Mouse (Mus musculus) liver, embryonic 14.5 days (tissue): ENCODE data around the gene Rabep2. TPM values are rescaled to one million over a fixed set of nuclear protein-coding genes. Genes with fewer than 3 reads are reported as not detected.
A peak's percentile ranks its signal among the peaks of the same experiment; 100 is the strongest.

Experiments used
- ATAC-seq: fragments of 200-750 bp; cut with Nextera tagmentation; 2 replicates; pipeline ENCODE4 v1.8.0; 2017; ENCODE audit warnings: moderate number of reproducible peaks, mild to moderate bottlenecking, moderate library complexity; ENCODE audit not compliant: insufficient read depth
- DNase-seq, 3 experiments: peaks; one replicate each; pipeline ENCODE4 v3.0.0-alpha.2; 2012 to 2013; ENCODE audit warnings: low read depth in 3 of 3, low spot score in 3 of 3
- H3K27ac ChIP-seq: fragments of 300-500 bp; sonication (generic); 2 replicates; pipeline ENCODE4 v1.5.1; 2014; ENCODE audit warnings: moderate library complexity, mild to moderate bottlenecking, control low read depth, inconsistent platforms
- H3K27me3 ChIP-seq: fragments of 300-500 bp; sonication (generic); 2 replicates; pipeline ENCODE4 v1.6.1; 2014; ENCODE audit warnings: mild to moderate bottlenecking, low read length, moderate library complexity; ENCODE audit not compliant: control insufficient read depth, insufficient read depth
- H3K36me3 ChIP-seq: fragments of 300-500 bp; sonication (generic); replicated peaks from 2 replicates; pipeline ENCODE4 v1.6.1; 2014; ENCODE audit warnings: low read depth; ENCODE audit not compliant: control insufficient read depth, insufficient read depth
- H3K4me1 ChIP-seq, 2 experiments: fragments of 200-500 bp in 1 of 2; fragments of 300-500 bp in 1 of 2; sonication (generic) in 1 of 2; replicated peaks; 2 replicates each; pipeline ENCODE4 v1.6.1; 2012 to 2014; ENCODE audit warnings: antibody characterized with exemption in 1 of 2, inconsistent platforms in 1 of 2, low read length in 1 of 2; ENCODE audit not compliant: control insufficient read depth in 2 of 2, insufficient read depth in 2 of 2
- H3K4me2 ChIP-seq: fragments of 300-500 bp; sonication (generic); 2 replicates; pipeline ENCODE4 v1.6.1; 2014; ENCODE audit warnings: low read depth, mild to moderate bottlenecking, control low read depth, moderate library complexity
- H3K4me3 ChIP-seq, 2 experiments: fragments of 200-500 bp in 1 of 2; fragments of 300-500 bp in 1 of 2; sonication (generic) in 1 of 2; 2 replicates each; pipeline ENCODE4 v1.5.1; 2012 to 2014; ENCODE audit warnings: low read depth in 2 of 2, low read length in 2 of 2, mild to moderate bottlenecking in 2 of 2, control low read depth in 1 of 2, inconsistent platforms in 1 of 2, moderate library complexity in 1 of 2; ENCODE audit not compliant: insufficient read depth in 1 of 2
- H3K9ac ChIP-seq: fragments of 300-500 bp; sonication (generic); replicated peaks from 2 replicates; pipeline ENCODE4 v1.6.1; 2014; ENCODE audit warnings: mild to moderate bottlenecking, control low read depth, moderate library complexity
- H3K9me3 ChIP-seq: fragments of 300-500 bp; sonication (generic); 2 replicates; pipeline ENCODE4 v1.6.1; 2016; ENCODE audit warnings: low read length, mixed read lengths; ENCODE audit not compliant: control insufficient read depth
- CTCF ChIP-seq: IDR thresholded peaks from 2 replicates; pipeline ENCODE4 v1.5.1; 2016; ENCODE audit warnings: antibody characterized with exemption, low read depth, control low read depth
- EP300 ChIP-seq: IDR thresholded peaks from 2 replicates; pipeline ENCODE4 v1.6.1; 2016; ENCODE audit warnings: antibody characterized with exemption, low read depth
- WGBS: fragments of 180-500 bp; shearing (Covaris S2); extraction: QIAGEN DNeasy Blood & Tissue Kit; methylation state at CpG from one replicate; pipeline ENCODE4 v1.1.7; 2014; ENCODE audit not compliant: insufficient replicate concordance; 5-methylcytosine and 5-hydroxymethylcytosine counted together
- polyA plus RNA-seq, 2 experiments: library from polyadenylated mRNA; depleted of rRNA in 1 of 2; stranded (reverse) in 1 of 2; unstranded in 1 of 2; fragments of >200 nt; fragmentation: Nextera tagmentation in 1 of 2; extraction: Ambion mirVana in 1 of 2; gene quantifications; 2 replicates each; pipeline versions ENCODE4 v1.2.1 to v1.2.3; 2012 to 2014

The Rabep2 gene
- polyA plus RNA-seq, 2 experiments = 4.4 to 4.6 TPM

DNA sequence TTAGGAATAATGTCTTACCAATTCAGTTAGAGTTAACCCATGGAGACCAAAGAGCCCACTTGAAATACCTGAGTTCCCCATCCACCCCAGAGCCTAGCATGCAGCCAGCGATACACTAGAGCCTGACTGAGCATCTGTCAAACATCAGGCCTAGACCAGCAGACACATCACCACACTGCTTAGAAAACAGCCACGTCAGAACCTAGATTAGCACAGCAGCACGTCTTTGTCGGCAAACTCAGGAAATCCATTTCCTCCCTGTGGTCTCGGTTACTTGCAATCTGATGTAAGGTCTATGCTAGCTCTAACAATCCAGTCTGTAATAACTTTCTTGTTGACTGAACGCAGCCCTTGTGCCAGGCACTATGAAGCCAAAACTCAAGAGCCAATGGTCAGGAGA, 41.5 kb downstream of the Rabep2 start:
- no peak for TF ChIP-seq CTCF
- TF ChIP-seq EP300 = no peak
- Histone ChIP-seq H3K9ac (no peak overlapping the region), H3K4me1 (peaks cover 0 to 14% of the 10 kb centered on the region in 2 experiments; a peak in 2 of 4 replicates), H3K36me3 (no peaks in the 10 kb centered on the region; the same call in 1 of the 2 replicates), H3K27me3 (no peaks in the 10 kb centered on the region), H3K9me3 (no peaks in the 10 kb centered on the region), H3K27ac (no peak overlapping the region), H3K4me3 (no peak overlapping the region), H3K4me2 (no peak overlapping the region)
- ATAC-seq = no peak
- no peak for DNase-seq
- WGBS = 20% methylated on average over 6 of the region's 6 CpGs

DNA sequence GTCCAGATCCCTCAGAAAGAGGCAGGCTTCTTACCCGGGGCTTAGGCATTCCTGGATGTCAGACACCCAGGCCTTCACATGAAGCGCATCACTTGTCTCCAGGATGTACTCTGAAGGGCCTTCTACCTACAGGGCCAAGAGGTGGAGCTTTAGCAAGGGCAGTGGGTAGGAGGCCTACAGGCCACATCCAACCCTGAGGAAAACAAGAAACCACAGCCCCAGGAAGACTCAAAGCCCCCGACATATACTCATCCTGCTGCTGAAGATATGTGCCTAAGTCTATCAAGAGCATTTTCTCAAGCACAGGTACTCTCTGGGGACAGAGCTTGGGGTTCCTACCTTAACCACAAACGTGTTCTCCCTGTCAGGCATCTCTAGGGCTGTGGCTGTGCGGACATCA, 42.8 kb downstream of the Rabep2 start:
- Histone ChIP-seq H3K4me3 (no peak overlapping the region), H3K27ac (no peak overlapping the region), H3K9ac (no peak overlapping the region), H3K36me3 (no peaks in the 10 kb centered on the region; the same call in 1 of the 2 replicates), H3K4me2 (no peak overlapping the region), H3K4me1 (peaks cover 3 to 19% of the 10 kb centered on the region in 2 experiments), H3K9me3 (no peaks in the 10 kb centered on the region), H3K27me3 (no peaks in the 10 kb centered on the region)
- DNase-seq (no peak), ATAC-seq (no peak)
- TF ChIP-seq EP300 = no peak
- WGBS = 68% methylated on average over 5 of the region's 5 CpGs

- H3K4me2 ChIP-seq = no peak overlapping the region
- H3K9me3 ChIP-seq = no peaks in the 10 kb centered on the region
- H3K27ac ChIP-seq = no peak overlapping the region
- TF ChIP-seq CTCF (no peak), EP300 (no peak)
- no peaks in the 10 kb centered on the region for H3K27me3 ChIP-seq
- WGBS = 34% methylated on average over 4 of the region's 4 CpGs
- no peak overlapping the region for H3K9ac ChIP-seq
- H3K4me3 ChIP-seq = no peak overlapping the region
- ATAC-seq = no peak
- no peak for DNase-seq
- H3K4me1 ChIP-seq = peaks cover 4 to 15% of the 10 kb centered on the region in 2 experiments
- H3K36me3 ChIP-seq = no peaks in the 10 kb centered on the region; the same call in 1 of the 2 replicates
Measured at GRCm38 (mm10) chr7:126471853-126472252, 43.3 kb downstream of the Rabep2 start.

- Histone ChIP-seq H3K4me3 (no peak overlapping the region), H3K4me1 (peaks cover 4 to 15% of the 10 kb centered on the region in 2 experiments), H3K9ac (no peak overlapping the region), H3K27ac (no peak overlapping the region), H3K4me2 (no peak overlapping the region; the same call in 1 of the 2 replicates), H3K36me3 (no peaks in the 10 kb centered on the region; the same call in 1 of the 2 replicates), H3K27me3 (no peaks in the 10 kb centered on the region), H3K9me3 (no peaks in the 10 kb centered on the region)
- DNase-seq (no peak), ATAC-seq (no peak)
- TF ChIP-seq CTCF (no peak), EP300 (no peak)
- 34% methylated on average over 13 of the region's 13 CpGs for WGBS
Measured at GRCm38 (mm10) chr7:126472306-126472705, 43.7 kb downstream of the Rabep2 start.

DNA sequence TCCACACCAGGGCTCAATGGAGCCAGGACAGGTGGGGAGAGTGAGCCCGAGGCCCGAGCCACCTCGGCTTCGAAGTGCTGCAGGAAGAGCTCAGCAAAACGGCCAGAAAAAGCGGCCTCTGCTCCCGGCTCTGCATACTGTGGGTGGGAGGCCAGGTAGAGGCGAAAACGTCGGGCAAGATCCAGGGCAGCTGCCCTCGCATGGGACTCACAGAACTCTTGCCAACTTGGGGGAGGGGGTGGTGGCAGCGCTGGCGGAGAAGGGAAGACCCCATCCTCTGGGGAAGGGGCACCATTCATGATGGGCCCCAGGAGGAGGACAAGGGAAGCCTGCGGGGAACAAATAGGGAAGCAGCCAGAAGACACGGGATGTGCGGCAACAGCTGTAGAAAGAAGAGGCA, 44.2 kb downstream of the Rabep2 start:
- Histone ChIP-seq H3K9me3 (no peaks in the 10 kb centered on the region), H3K27ac (no peak overlapping the region), H3K4me3 (no peak overlapping the region), H3K9ac (no peak overlapping the region), H3K4me1 (peaks cover 4 to 15% of the 10 kb centered on the region in 2 experiments), H3K27me3 (no peaks in the 10 kb centered on the region), H3K36me3 (no peaks in the 10 kb centered on the region; the same call in 1 of the 2 replicates), H3K4me2 (peak overlapping the region; percentile 92; the same call in 1 of the 2 replicates)
- DNase-seq (no peak), ATAC-seq (no peak)
- no peak for TF ChIP-seq CTCF
- TF ChIP-seq EP300 = no peak
- 41% methylated on average over 16 of the region's 16 CpGs for WGBS
